Mouse (Mus musculus) thymus, adult 2 months (tissue): ENCODE measurements around the gene Mgll. TPM values are rescaled to one million over a fixed set of nuclear protein-coding genes. Genes with fewer than 3 reads are reported as not detected.

Experiments
- DNase-seq: peaks from one replicate; pipeline ENCODE4 v3.0.0; 2021
- H3K27ac ChIP-seq: fragments of 200-500 bp; 2 replicates; pipeline ENCODE4 v1.5.1; 2012; ENCODE audit warnings: low read length, control low read depth; ENCODE audit not compliant: control insufficient read depth, insufficient read depth
- H3K27me3 ChIP-seq: fragments of 200-500 bp; 2 replicates; pipeline ENCODE4 v1.6.1; 2012; ENCODE audit warnings: mild to moderate bottlenecking, low read length, moderate library complexity, mixed read lengths; ENCODE audit not compliant: control insufficient read depth, insufficient read depth
- H3K36me3 ChIP-seq: fragments of 200-500 bp; 2 replicates; pipeline ENCODE4 v1.6.1; 2012; ENCODE audit warnings: mild to moderate bottlenecking, low read length, moderate library complexity; ENCODE audit not compliant: control insufficient read depth, insufficient read depth
- H3K4me1 ChIP-seq: fragments of 200-500 bp; replicated peaks from 2 replicates; pipeline ENCODE4 v1.6.1; 2012; ENCODE audit warnings: low read length; ENCODE audit not compliant: control insufficient read depth, insufficient read depth
- H3K4me3 ChIP-seq: fragments of 200-500 bp; 2 replicates; pipeline ENCODE4 v1.5.1; 2012; ENCODE audit warnings: mild to moderate bottlenecking, low read length, control low read depth, moderate library complexity; ENCODE audit not compliant: control insufficient read depth, insufficient read depth
- CTCF ChIP-seq: fragments of 200-500 bp; IDR thresholded peaks from 2 replicates; pipeline ENCODE4 v1.5.1; 2012; ENCODE audit warnings: mild to moderate bottlenecking, control low read depth, low read length, moderate library complexity, borderline replicate concordance; ENCODE audit not compliant: control insufficient read depth, poor library complexity, insufficient read depth; ENCODE audit errors: extremely low read depth
- POLR2A ChIP-seq: fragments of 200-500 bp; IDR thresholded peaks from 2 replicates; pipeline ENCODE4 v1.6.1; 2012; ENCODE audit warnings: mild to moderate bottlenecking, low read length, control low read depth, moderate library complexity; ENCODE audit not compliant: control insufficient read depth, poor library complexity, insufficient read depth; ENCODE audit errors: extremely low read depth
- WGBS: fragments of 180-500 bp; shearing (Covaris S2); methylation state at CpG from one replicate; pipeline ENCODE4 v1.1.7; 2018; 5-methylcytosine and 5-hydroxymethylcytosine counted together
- polyA plus RNA-seq: library from polyadenylated mRNA; depleted of rRNA; stranded (reverse); fragments of >200 nt; gene quantifications from 2 replicates; pipeline ENCODE4 v1.2.3, GENCODE M21; 2012

Mgll gene
- polyA plus RNA-seq, 1 experiment: 60.3 TPM

DNA sequence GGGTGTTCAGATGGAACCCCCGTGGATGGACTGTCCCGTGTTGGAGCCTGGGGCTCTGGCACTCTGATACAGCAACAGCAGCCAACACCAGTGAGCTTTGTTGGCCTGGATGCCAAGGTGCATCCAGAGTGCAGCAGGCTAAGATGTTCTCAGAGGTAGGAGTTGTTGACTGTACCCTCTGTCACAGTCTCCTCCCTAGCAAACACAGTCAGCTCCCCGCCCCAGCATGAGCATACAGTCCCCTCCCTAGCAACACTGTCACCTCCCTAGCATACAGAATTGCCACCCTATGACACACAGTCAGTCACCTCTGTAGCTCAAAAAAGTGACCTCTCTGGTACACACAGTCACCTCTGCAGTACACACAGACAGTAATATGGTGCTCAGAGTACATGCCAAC, 92.7 kb downstream of the Mgll start:
- 92% methylated on average over 3 of the region's 3 CpGs for WGBS
- H3K27me3 ChIP-seq: no peaks in the 10 kb centered on the region
- no peaks in the 10 kb centered on the region for H3K36me3 ChIP-seq
- H3K27ac ChIP-seq: no peak overlapping the region
- H3K4me3 ChIP-seq: no peak overlapping the region
- DNase-seq: no peak
- TF ChIP-seq CTCF (no peak), POLR2A (no peak)
- peaks cover 13% of the 10 kb centered on the region for H3K4me1 ChIP-seq

DNA sequence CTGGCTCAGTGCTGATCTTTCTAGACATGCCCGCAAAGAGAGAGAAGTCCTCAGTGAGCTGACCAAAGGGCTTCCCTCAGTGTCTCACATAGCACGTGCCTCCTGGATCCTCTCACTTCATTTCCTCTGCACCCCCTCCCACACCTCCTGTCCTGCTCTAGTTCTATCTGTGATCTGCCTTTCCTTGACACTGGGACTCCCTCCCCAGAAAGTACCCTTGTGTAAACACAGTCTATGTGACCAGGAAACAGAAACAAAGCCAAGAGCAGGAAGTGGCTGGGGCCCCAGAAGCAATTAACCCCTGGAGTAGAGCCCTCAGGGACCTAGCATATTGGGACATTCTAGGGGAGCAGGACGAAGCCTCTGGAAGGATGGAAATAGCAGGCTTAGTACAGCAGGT, 96.6 kb downstream of the Mgll start:
- no peaks in the 10 kb centered on the region for H3K36me3 ChIP-seq
- peaks cover 7% of the 10 kb centered on the region for H3K4me1 ChIP-seq
- no peak for TF ChIP-seq POLR2A
- no peak for TF ChIP-seq CTCF
- H3K27ac ChIP-seq: no peak overlapping the region
- H3K27me3 ChIP-seq: no peaks in the 10 kb centered on the region
- H3K4me3 ChIP-seq: no peak overlapping the region
- 32% methylated on average over 3 of the region's 3 CpGs for WGBS
- DNase-seq: no peak

DNA sequence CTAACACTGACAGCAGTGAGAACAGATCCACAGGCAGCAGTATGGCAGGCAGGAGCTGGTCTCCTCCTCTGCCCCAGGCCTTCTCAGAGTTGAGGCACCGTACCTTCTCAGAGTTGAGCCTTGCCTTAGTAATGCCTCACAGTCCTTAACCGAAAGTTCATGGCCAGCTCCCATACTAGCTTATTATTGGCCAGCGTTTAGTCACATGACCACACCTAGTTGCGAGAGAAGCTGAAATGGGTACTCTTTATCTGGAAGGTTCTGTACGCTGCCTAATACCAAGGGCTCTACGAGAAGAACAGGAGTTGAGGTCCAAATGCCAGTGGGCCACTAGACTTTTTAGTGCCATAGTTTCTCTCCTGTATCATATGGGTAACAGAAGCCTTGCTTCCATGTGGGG, 97.1 kb downstream of the Mgll start:
- Histone ChIP-seq H3K27me3 (no peaks in the 10 kb centered on the region), H3K27ac (no peak overlapping the region), H3K36me3 (no peaks in the 10 kb centered on the region), H3K4me3 (no peak overlapping the region), H3K4me1 (peaks cover 7% of the 10 kb centered on the region)
- no peak for DNase-seq
- WGBS: 96% methylated on average over 6 of the region's 6 CpGs
- TF ChIP-seq POLR2A (no peak), CTCF (no peak)

DNA sequence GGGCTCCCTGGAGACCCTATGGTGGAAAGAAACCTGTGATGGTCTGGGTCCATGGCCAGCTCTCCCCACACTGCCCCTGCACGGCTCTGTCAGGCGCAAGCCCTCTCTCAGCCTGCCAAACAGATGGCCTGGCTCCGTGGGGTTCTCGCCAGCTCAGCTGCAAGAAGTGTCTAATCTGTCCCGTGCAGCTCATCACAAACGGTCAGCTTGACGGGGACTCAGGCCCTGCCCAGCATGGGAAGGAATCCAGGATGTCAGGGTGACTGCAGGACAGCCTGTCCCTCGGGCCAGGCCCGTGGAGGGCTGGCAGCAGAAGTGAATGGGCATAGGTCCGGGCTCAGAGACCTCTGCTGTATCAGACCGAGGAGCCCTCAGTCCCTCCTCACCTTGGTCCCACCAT, 97.7 kb downstream of the Mgll start:
- Histone ChIP-seq H3K27ac (no peak overlapping the region), H3K36me3 (no peaks in the 10 kb centered on the region), H3K27me3 (no peaks in the 10 kb centered on the region), H3K4me3 (no peak overlapping the region), H3K4me1 (peaks cover 12% of the 10 kb centered on the region)
- no peak for TF ChIP-seq CTCF
- no peak for TF ChIP-seq POLR2A
- WGBS: 95% methylated on average over 11 of the region's 11 CpGs
- DNase-seq: no peak

DNA sequence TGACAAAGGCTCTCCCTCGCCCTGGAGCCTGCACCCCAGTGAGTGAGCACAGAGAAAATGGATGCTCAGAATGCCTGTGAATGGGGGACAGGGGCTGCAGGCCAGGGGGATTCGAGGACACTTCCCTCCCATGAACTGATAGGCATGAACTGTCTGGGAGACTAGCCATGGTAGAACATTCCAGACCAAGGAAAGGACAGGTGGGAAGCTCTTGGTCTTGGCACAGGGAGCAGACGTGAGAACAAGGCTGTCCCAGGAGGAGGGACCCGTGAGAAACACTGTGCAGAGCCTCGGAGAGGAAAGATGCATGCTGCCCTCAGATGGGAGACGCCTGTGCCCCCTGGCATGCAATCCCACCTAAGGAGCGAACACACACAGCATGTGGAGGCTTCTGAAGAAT, 100.0 kb downstream of the Mgll start:
- Histone ChIP-seq H3K4me1 (peaks cover 26% of the 10 kb centered on the region), H3K27me3 (no peaks in the 10 kb centered on the region), H3K27ac (no peak overlapping the region), H3K4me3 (no peak overlapping the region), H3K36me3 (no peaks in the 10 kb centered on the region)
- DNase-seq: no peak
- TF ChIP-seq POLR2A: no peak
- TF ChIP-seq CTCF: no peak
- WGBS: 87% methylated on average over 7 of the region's 7 CpGs

DNA sequence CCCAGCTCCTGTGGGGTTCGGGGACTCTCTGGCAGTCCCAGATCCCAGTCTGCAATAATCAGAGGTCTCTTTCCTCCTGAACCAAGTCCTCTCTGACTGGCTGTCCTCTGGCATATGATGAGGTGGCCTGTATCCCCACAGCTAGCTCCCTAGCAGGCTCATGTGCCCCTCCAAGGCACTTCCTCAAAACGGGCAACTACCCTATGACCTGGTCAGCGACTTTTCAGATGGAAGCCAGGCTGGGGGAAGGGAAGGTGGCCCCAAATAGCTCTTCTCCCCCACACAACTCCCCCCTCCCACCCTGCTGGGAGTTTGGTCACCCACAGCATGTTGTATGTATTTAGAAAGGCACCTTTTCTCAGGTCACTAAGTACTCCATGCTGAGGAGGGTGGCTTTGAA, 101.9 kb downstream of the Mgll start:
- no peak for TF ChIP-seq POLR2A
- TF ChIP-seq CTCF: no peak
- H3K27ac ChIP-seq: no peak overlapping the region
- no peaks in the 10 kb centered on the region for H3K27me3 ChIP-seq
- H3K36me3 ChIP-seq: no peaks in the 10 kb centered on the region
- H3K4me3 ChIP-seq: no peak overlapping the region
- peaks cover 19% of the 10 kb centered on the region for H3K4me1 ChIP-seq
- 46% methylated on average over 3 of the region's 3 CpGs for WGBS
- DNase-seq: no peak

DNA sequence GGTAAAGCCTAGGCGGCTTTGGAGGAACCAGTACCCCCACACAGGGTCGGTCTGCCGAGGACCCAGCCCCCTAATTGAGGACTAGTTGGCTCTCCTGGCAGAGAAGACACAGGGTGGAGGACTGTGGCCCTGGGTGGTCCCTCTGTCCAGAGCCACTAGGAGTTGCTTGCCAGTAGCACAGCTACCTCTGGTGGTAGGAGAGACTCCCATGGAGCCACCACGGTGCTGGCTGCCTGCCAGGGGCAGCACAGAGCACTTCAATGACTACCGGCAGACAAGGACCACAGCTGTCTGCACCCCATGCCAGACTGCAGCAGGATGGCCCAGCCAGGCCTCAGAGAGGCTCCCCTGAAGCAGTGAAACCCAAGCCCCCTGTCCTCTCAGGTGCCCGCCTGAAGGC, 102.3 kb downstream of the Mgll start:
- Histone ChIP-seq H3K27ac (no peak overlapping the region), H3K4me3 (no peak overlapping the region), H3K36me3 (no peaks in the 10 kb centered on the region), H3K27me3 (no peaks in the 10 kb centered on the region), H3K4me1 (peaks cover 18% of the 10 kb centered on the region)
- TF ChIP-seq POLR2A (no peak), CTCF (0 out of 2 replicates have a peak, but pooled peaks have one; percentile 12)
- WGBS: 42% methylated on average over 6 of the region's 6 CpGs
- peak; percentile 30 for DNase-seq
